Mouse (Mus musculus): Measurements from ENCODE around the gene Kng1.

DNA sequence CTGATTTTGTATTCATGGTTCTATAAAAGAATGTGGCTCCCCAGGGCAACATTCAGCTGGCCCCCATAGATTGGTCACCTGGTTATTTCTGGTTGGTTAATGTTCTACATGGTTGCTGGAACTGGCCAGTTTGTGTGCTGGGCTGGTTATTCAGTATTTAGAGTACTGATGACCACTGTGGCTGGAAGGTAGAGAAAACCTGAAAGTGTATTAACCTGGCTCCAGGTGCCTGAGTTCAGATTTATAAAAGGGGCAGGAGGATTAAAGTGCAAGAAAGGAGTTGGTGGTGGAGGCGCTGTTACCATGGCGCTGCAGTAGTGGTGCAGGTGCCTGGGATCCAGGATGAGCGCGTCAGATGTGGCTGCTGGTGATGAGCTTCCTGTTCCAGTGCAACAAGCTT, 24.0 kb upstream of the Kng1 start:
- TF ChIP-seq GATA1 (IDR thresholded peaks at IDR 0.05; ENCODE audit: borderline replicate concordance, low read length) (no peak), FLI1 (IDR thresholded peaks at IDR 0.05; ENCODE audit: low read length) (no peak)
